Mouse (Mus musculus): ENCODE results near the gene Lrig2.

DNA sequence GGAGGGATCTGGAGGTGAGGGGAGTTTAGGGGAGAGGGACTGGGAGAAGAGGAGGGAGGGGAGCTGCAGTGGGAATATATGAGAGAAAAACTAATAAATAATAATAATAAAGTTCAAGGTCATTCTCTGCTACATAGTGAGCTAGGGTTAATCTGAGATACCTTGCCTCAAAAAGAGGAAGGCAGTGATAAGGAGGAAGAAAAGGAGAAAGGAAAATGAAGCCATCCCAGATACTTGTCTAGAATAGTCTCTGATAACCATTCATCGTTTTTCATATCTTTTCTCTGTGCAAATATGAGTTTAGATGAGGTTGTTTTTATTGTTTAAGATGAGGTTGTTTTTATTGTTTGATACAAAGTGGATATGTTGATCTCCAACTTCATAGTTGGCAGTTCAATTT, 13.3 kb upstream of the Lrig2 start:
- no peak for TF ChIP-seq POLR2A (IDR thresholded peaks at IDR 0.05; ENCODE audit: insufficient read depth, low read depth, low read length)
- TF ChIP-seq CTCF (IDR thresholded peaks at IDR 0.05) = no peak

All from heart, adult 2 months (tissue).